Mouse (Mus musculus): ENCODE data around the gene AC140267.1. TPM values are rescaled to one million over a fixed set of nuclear protein-coding genes. Genes with fewer than 3 reads are reported as not detected.

The AC140267.1 gene
- polyA plus RNA-seq, 1 experiment from 2014 or later, result not detected

GRCm38 (mm10) chr15:80261100-80261499 is 25.5 kb downstream of the AC140267.1 start:
- Histone ChIP-seq H3K9me3 (ENCODE audit: control insufficient read depth, low read length) (no peaks in the 10 kb centered on the region), H3K27me3 (replicated peaks; ENCODE audit: control insufficient read depth, insufficient read depth, low read length) (no peaks in the 10 kb centered on the region), H3K4me1 (replicated peaks; ENCODE audit: control insufficient read depth, insufficient read depth, low read length) (peaks cover 23% of the 10 kb centered on the region), H3K27ac (ENCODE audit: low read depth) (no peak overlapping the region), H3K9ac (ENCODE audit: low read length) (no peak overlapping the region), H3K4me2 (ENCODE audit: low read length) (no peak overlapping the region), H3K4me3 (ENCODE audit: low read depth, low read length) (no peak overlapping the region), H3K36me3 (ENCODE audit: control insufficient read depth, insufficient read depth, low read length) (peaks cover 46% of the 10 kb centered on the region)
- DNase-seq (ENCODE audit: low spot score) (no peak), ATAC-seq (replicated peaks; ENCODE audit: low FRiP score, low TSS enrichment, low read depth) (no peak)
- 75% methylated on average over 7 of the region's 7 CpGs for WGBS

- Histone ChIP-seq H3K4me1 (replicated peaks; ENCODE audit: control insufficient read depth, insufficient read depth, low read length) (peaks cover 8% of the 10 kb centered on the region), H3K36me3 (ENCODE audit: control insufficient read depth, insufficient read depth, low read length) (peaks cover 20% of the 10 kb centered on the region; the same call in 1 of the 2 replicates), H3K9me3 (ENCODE audit: control insufficient read depth, low read length) (no peaks in the 10 kb centered on the region), H3K9ac (ENCODE audit: low read length) (peak within 1 kb of the TSS; percentile 78), H3K4me2 (ENCODE audit: low read length) (peak within 1 kb of the TSS; percentile 91), H3K27ac (ENCODE audit: low read depth) (peak within 1 kb of the TSS; percentile 40; the same call in 1 of the 2 replicates), H3K4me3 (ENCODE audit: low read depth, low read length) (peak within 1 kb of the TSS; percentile 91), H3K27me3 (replicated peaks; ENCODE audit: control insufficient read depth, insufficient read depth, low read length) (no peaks in the 10 kb centered on the region)
- DNase-seq (ENCODE audit: low spot score), result peak; percentile 95
- 1% methylated on average over 66 of the region's 66 CpGs for WGBS
- ATAC-seq (replicated peaks; ENCODE audit: low FRiP score, low TSS enrichment, low read depth), result peak; percentile 88
Observed at GRCm38 (mm10) chr15:80263610-80264575, 28.3 kb downstream of the AC140267.1 start, which contains the start of gene Rps19bp1. Gene Rps19bp1 (minus strand): TSS chr15:80264315.

GRCm38 (mm10) chr15:80266281-80266680 is 30.6 kb downstream of the AC140267.1 start:
- H3K4me1 ChIP-seq (replicated peaks; ENCODE audit: control insufficient read depth, insufficient read depth, low read length), result peaks cover 8% of the 10 kb centered on the region
- 0 out of 2 replicates have a peak, but pooled peaks cover under 1% of the 10 kb centered on the region for H3K36me3 ChIP-seq (ENCODE audit: control insufficient read depth, insufficient read depth, low read length)
- no peaks in the 10 kb centered on the region for H3K27me3 ChIP-seq (replicated peaks; ENCODE audit: control insufficient read depth, insufficient read depth, low read length)
- no peak overlapping the region for H3K4me3 ChIP-seq (ENCODE audit: low read depth, low read length)
- ATAC-seq (replicated peaks; ENCODE audit: low FRiP score, low TSS enrichment, low read depth) (no peak), DNase-seq (ENCODE audit: low spot score) (peak; percentile 83)
- H3K9ac ChIP-seq (ENCODE audit: low read length), result no peak overlapping the region
- peaks cover 4% of the 10 kb centered on the region; the same call in 1 of the 2 replicates for H3K9me3 ChIP-seq (ENCODE audit: control insufficient read depth, low read length)
- WGBS, result 0% methylated on average over 2 of the region's 2 CpGs
- no peak overlapping the region for H3K4me2 ChIP-seq (ENCODE audit: low read length)
- H3K27ac ChIP-seq (ENCODE audit: low read depth), result no peak overlapping the region

GRCm38 (mm10) chr15:80271858-80272396 is 36.3 kb downstream of the AC140267.1 start:
- no peak overlapping the region for H3K9ac ChIP-seq (ENCODE audit: low read length)
- no peaks in the 10 kb centered on the region for H3K4me1 ChIP-seq (replicated peaks; ENCODE audit: control insufficient read depth, insufficient read depth, low read length)
- no peak for ATAC-seq (replicated peaks; ENCODE audit: low FRiP score, low TSS enrichment, low read depth)
- no peaks in the 10 kb centered on the region for H3K27me3 ChIP-seq (replicated peaks; ENCODE audit: control insufficient read depth, insufficient read depth, low read length)
- H3K4me2 ChIP-seq (ENCODE audit: low read length), result no peak overlapping the region
- WGBS, result 85% methylated on average over 3 of the region's 3 CpGs
- no peak overlapping the region for H3K4me3 ChIP-seq (ENCODE audit: low read depth, low read length)
- no peak for DNase-seq (ENCODE audit: low spot score)
- no peak overlapping the region for H3K27ac ChIP-seq (ENCODE audit: low read depth)
- no peaks in the 10 kb centered on the region for H3K36me3 ChIP-seq (ENCODE audit: control insufficient read depth, insufficient read depth, low read length)
- peaks cover 4% of the 10 kb centered on the region; the same call in 1 of the 2 replicates for H3K9me3 ChIP-seq (ENCODE audit: control insufficient read depth, low read length)

GRCm38 (mm10) chr15:80277107-80277506 is 41.5 kb downstream of the AC140267.1 start:
- Histone ChIP-seq H3K36me3 (ENCODE audit: control insufficient read depth, insufficient read depth, low read length) (no peaks in the 10 kb centered on the region), H3K27me3 (replicated peaks; ENCODE audit: control insufficient read depth, insufficient read depth, low read length) (peaks cover under 1% of the 10 kb centered on the region; the same call in 1 of the 2 replicates), H3K4me2 (ENCODE audit: low read length) (no peak overlapping the region), H3K9ac (ENCODE audit: low read length) (no peak overlapping the region), H3K9me3 (ENCODE audit: control insufficient read depth, low read length) (no peaks in the 10 kb centered on the region), H3K4me3 (ENCODE audit: low read depth, low read length) (no peak overlapping the region), H3K4me1 (replicated peaks; ENCODE audit: control insufficient read depth, insufficient read depth, low read length) (no peaks in the 10 kb centered on the region), H3K27ac (ENCODE audit: low read depth) (no peak overlapping the region)
- no peak for DNase-seq (ENCODE audit: low spot score)
- no peak for ATAC-seq (replicated peaks; ENCODE audit: low FRiP score, low TSS enrichment, low read depth)
- 44% methylated on average over 9 of the region's 9 CpGs for WGBS

GRCm38 (mm10) chr15:80277625-80278024 is 42.0 kb downstream of the AC140267.1 start:
- 0% methylated on average over 6 of the region's 6 CpGs for WGBS
- H3K4me1 ChIP-seq (replicated peaks; ENCODE audit: control insufficient read depth, insufficient read depth, low read length), result no peaks in the 10 kb centered on the region
- H3K27me3 ChIP-seq (replicated peaks; ENCODE audit: control insufficient read depth, insufficient read depth, low read length), result peaks cover 4% of the 10 kb centered on the region; the same call in 1 of the 2 replicates
- no peaks in the 10 kb centered on the region for H3K36me3 ChIP-seq (ENCODE audit: control insufficient read depth, insufficient read depth, low read length)
- no peak overlapping the region for H3K27ac ChIP-seq (ENCODE audit: low read depth)
- no peak overlapping the region for H3K4me3 ChIP-seq (ENCODE audit: low read depth, low read length)
- H3K4me2 ChIP-seq (ENCODE audit: low read length), result no peak overlapping the region
- H3K9me3 ChIP-seq (ENCODE audit: control insufficient read depth, low read length), result no peaks in the 10 kb centered on the region
- H3K9ac ChIP-seq (ENCODE audit: low read length), result no peak overlapping the region
- DNase-seq (ENCODE audit: low spot score) (peak; percentile 95), ATAC-seq (replicated peaks; ENCODE audit: low FRiP score, low TSS enrichment, low read depth) (no peak)

GRCm38 (mm10) chr15:80278121-80278759 is 42.6 kb downstream of the AC140267.1 start:
- H3K9ac ChIP-seq (ENCODE audit: low read length), result no peak overlapping the region
- WGBS, result 69% methylated on average over 5 of the region's 5 CpGs
- ATAC-seq (replicated peaks; ENCODE audit: low FRiP score, low TSS enrichment, low read depth), result no peak

GRCm38 (mm10) chr15:80279053-80279452 is 43.4 kb downstream of the AC140267.1 start:
- ATAC-seq (replicated peaks; ENCODE audit: low FRiP score, low TSS enrichment, low read depth) (no peak), DNase-seq (ENCODE audit: low spot score) (no peak)
- 94% methylated on average over 2 of the region's 2 CpGs for WGBS
- peaks cover 13% of the 10 kb centered on the region; the same call in 1 of the 2 replicates for H3K27me3 ChIP-seq (replicated peaks; ENCODE audit: control insufficient read depth, insufficient read depth, low read length)
- no peak overlapping the region for H3K27ac ChIP-seq (ENCODE audit: low read depth)
- H3K4me3 ChIP-seq (ENCODE audit: low read depth, low read length), result no peak overlapping the region
- H3K4me1 ChIP-seq (replicated peaks; ENCODE audit: control insufficient read depth, insufficient read depth, low read length), result no peaks in the 10 kb centered on the region
- H3K9me3 ChIP-seq (ENCODE audit: control insufficient read depth, low read length), result no peaks in the 10 kb centered on the region
- H3K36me3 ChIP-seq (ENCODE audit: control insufficient read depth, insufficient read depth, low read length), result no peaks in the 10 kb centered on the region
- no peak overlapping the region for H3K9ac ChIP-seq (ENCODE audit: low read length)
- H3K4me2 ChIP-seq (ENCODE audit: low read length), result no peak overlapping the region

More at GRCm38 (mm10) chr15:80278121-80278759, 42.6 kb downstream of the AC140267.1 start:
- Histone ChIP-seq H3K9me3 (ENCODE audit: control insufficient read depth, low read length) (no peaks in the 10 kb centered on the region), H3K4me2 (ENCODE audit: low read length) (no peak overlapping the region), H3K4me1 (replicated peaks; ENCODE audit: control insufficient read depth, insufficient read depth, low read length) (no peaks in the 10 kb centered on the region), H3K27ac (ENCODE audit: low read depth) (no peak overlapping the region), H3K36me3 (ENCODE audit: control insufficient read depth, insufficient read depth, low read length) (no peaks in the 10 kb centered on the region), H3K27me3 (replicated peaks; ENCODE audit: control insufficient read depth, insufficient read depth, low read length) (peaks cover 7% of the 10 kb centered on the region; the same call in 1 of the 2 replicates), H3K4me3 (ENCODE audit: low read depth, low read length) (no peak overlapping the region)
- DNase-seq (ENCODE audit: low spot score), result no peak

All from intestine, embryonic 14.5 days (tissue).